Mouse (Mus musculus): Measurements from ENCODE around the gene Prr30. TPM values are rescaled to one million over a fixed set of nuclear protein-coding genes. Genes with fewer than 3 reads are reported as not detected.
"Not testable (repeated sequence)": the region's sequence is repeated elsewhere in the genome, so short reads cannot be mapped to it uniquely, and the experiment has no call there.

Prr30 gene
- not detected for polyA plus RNA-seq (2017; shearing (Covaris generic))

GRCm38 (mm10) chr14:101200230-101200629 is at the start of gene Prr30:
Gene Prr30, minus strand, starts transcription at chr14:101200330.
- no peak for ATAC-seq

- ATAC-seq, result no peak
These were observed 46.7 kb upstream of the Prr30 start for GRCm38 (mm10) chr14:101246793-101247192.

GRCm38 (mm10) chr14:101245706-101246105 is 45.6 kb upstream of the Prr30 start:
- ATAC-seq, result no peak

- ATAC-seq, result not testable (repeated sequence)
These were observed 44.3 kb upstream of the Prr30 start for GRCm38 (mm10) chr14:101244441-101244840.

GRCm38 (mm10) chr14:101237965-101238364 is 37.8 kb upstream of the Prr30 start:
- ATAC-seq, result no peak

GRCm38 (mm10) chr14:101229068-101229467 is 28.9 kb upstream of the Prr30 start:
- no peak for ATAC-seq

GRCm38 (mm10) chr14:101222319-101222718 is 22.2 kb upstream of the Prr30 start:
- ATAC-seq, result no peak

GRCm38 (mm10) chr14:101172258-101172657 is 27.9 kb downstream of the Prr30 start:
- no peak for ATAC-seq

Measured in CD4-positive, CD25-positive, alpha-beta regulatory T cell, adult 4 months (primary cell).